Mouse (Mus musculus) hindbrain, postnatal 0 days (tissue): Measurements from ENCODE around the gene Fam92b. TPM values are rescaled to one million over a fixed set of nuclear protein-coding genes. Genes with fewer than 3 reads are reported as not detected.

Experiments used
- ATAC-seq: fragments of 200-750 bp; cut with Nextera tagmentation; 2 replicates; pipeline ENCODE4 v1.8.0; 2017; ENCODE audit warnings: mild to moderate bottlenecking, moderate TSS enrichment, moderate library complexity
- DNase-seq: peaks from one replicate; pipeline ENCODE4 v3.0.0-alpha.2; 2015; ENCODE audit warnings: low spot score
- H3K27ac ChIP-seq: fragments of 300-500 bp; sonication (generic); 2 replicates; pipeline ENCODE4 v1.5.1; 2014; ENCODE audit warnings: mild to moderate bottlenecking
- H3K27me3 ChIP-seq: fragments of 300-500 bp; sonication (generic); 2 replicates; pipeline ENCODE4 v1.6.1; 2014; ENCODE audit warnings: low read length, mixed read lengths; ENCODE audit not compliant: insufficient read depth
- H3K36me3 ChIP-seq: fragments of 300-500 bp; sonication (generic); 2 replicates; pipeline ENCODE4 v1.6.1; 2014; ENCODE audit warnings: low read length, mixed read lengths; ENCODE audit not compliant: insufficient read depth
- H3K4me1 ChIP-seq: fragments of 300-500 bp; sonication (generic); 2 replicates; pipeline ENCODE4 v1.6.1; 2014; ENCODE audit warnings: antibody characterized with exemption, low read length, mixed read lengths; ENCODE audit not compliant: insufficient read depth
- H3K4me2 ChIP-seq: fragments of 300-500 bp; sonication (generic); 2 replicates; pipeline ENCODE4 v1.6.1; 2014; ENCODE audit warnings: low read depth, mild to moderate bottlenecking, low read length, moderate library complexity, mixed read lengths
- H3K4me3 ChIP-seq: fragments of 300-500 bp; sonication (generic); 2 replicates; pipeline ENCODE4 v1.5.1; 2014; ENCODE audit warnings: low read length
- H3K9ac ChIP-seq: fragments of 300-500 bp; sonication (generic); replicated peaks from 2 replicates; pipeline ENCODE4 v1.6.1; 2014; ENCODE audit warnings: mild to moderate bottlenecking, low read length, moderate library complexity, mixed read lengths
- H3K9me3 ChIP-seq: fragments of 300-500 bp; sonication (generic); 2 replicates; pipeline ENCODE4 v1.6.1; 2016; ENCODE audit warnings: low read length, mixed read lengths
- CTCF ChIP-seq: IDR thresholded peaks from 2 replicates; pipeline ENCODE4 v1.5.1; 2016; ENCODE audit warnings: antibody characterized with exemption, control low read depth, low read depth
- WGBS: fragments of 180-500 bp; shearing (Covaris S2); extraction: QIAGEN DNeasy Blood & Tissue Kit; methylation state at CpG from one replicate; pipeline ENCODE4 v1.1.7; 2014; 5-methylcytosine and 5-hydroxymethylcytosine counted together
- polyA plus RNA-seq: library from polyadenylated mRNA; unstranded; fragments of >200 nt; fragmentation: Nextera tagmentation; extraction: Ambion mirVana; gene quantifications from 2 replicates; pipeline ENCODE4 v1.2.1, GENCODE M21; 2015
- total RNA-seq: library from RNA; depleted of rRNA; stranded (reverse); fragments of >200 nt; gene quantifications from 2 replicates; pipeline ENCODE4 v1.2.3, GENCODE M21; 2014

Fam92b gene
- total and polyA plus RNA-seq, 2 experiments from 2014 or later, result 1.2 to 2.0 TPM

- 0 out of 2 replicates have a peak, but pooled peaks cover 8% of the 10 kb centered on the region for H3K4me1 ChIP-seq
These were observed 46.1 kb downstream of the Fam92b start for GRCm38 (mm10) chr8:120131158-120131557.

GRCm38 (mm10) chr8:120129547-120129946 lies 47.7 kb downstream of the Fam92b start:
- H3K4me2 ChIP-seq, result no peak overlapping the region
- 46% methylated on average over 4 of the region's 4 CpGs for WGBS
- no peak overlapping the region for H3K4me3 ChIP-seq
- peaks cover 5% of the 10 kb centered on the region; the same call in 1 of the 2 replicates for H3K4me1 ChIP-seq
- ATAC-seq, result no peak
- no peak overlapping the region for H3K27ac ChIP-seq
- no peaks in the 10 kb centered on the region for H3K36me3 ChIP-seq
- no peaks in the 10 kb centered on the region for H3K9me3 ChIP-seq
- H3K9ac ChIP-seq, result no peak overlapping the region
- H3K27me3 ChIP-seq, result no peaks in the 10 kb centered on the region
- peak; percentile 33 for DNase-seq
- TF ChIP-seq CTCF, result no peak

More at GRCm38 (mm10) chr8:120131158-120131557, 46.1 kb downstream of the Fam92b start:
- no peak overlapping the region for H3K4me3 ChIP-seq
- no peak overlapping the region for H3K27ac ChIP-seq
- H3K9me3 ChIP-seq, result no peaks in the 10 kb centered on the region
- no peak for DNase-seq
- no peak; the same call in 1 of the 2 replicates for ATAC-seq
- no peak for TF ChIP-seq CTCF
- no peak overlapping the region for H3K9ac ChIP-seq
- no peaks in the 10 kb centered on the region for H3K27me3 ChIP-seq
- WGBS, result 84% methylated on average over 8 of the region's 8 CpGs
- H3K36me3 ChIP-seq, result no peaks in the 10 kb centered on the region
- no peak overlapping the region for H3K4me2 ChIP-seq

- DNase-seq (no peak), ATAC-seq (no peak)
- Histone ChIP-seq H3K27me3 (no peaks in the 10 kb centered on the region), H3K4me3 (no peak overlapping the region), H3K9ac (no peak overlapping the region; the same call in 1 of the 2 replicates), H3K27ac (0 out of 2 replicates have a peak overlapping the region, but pooled peaks have one; percentile 11), H3K9me3 (no peaks in the 10 kb centered on the region), H3K4me1 (peaks cover 11% of the 10 kb centered on the region; the same call in 1 of the 2 replicates), H3K4me2 (no peak overlapping the region), H3K36me3 (no peaks in the 10 kb centered on the region)
- TF ChIP-seq CTCF, result no peak
- WGBS, result 25% methylated on average over 14 of the region's 14 CpGs
These were observed 50.7 kb downstream of the Fam92b start for GRCm38 (mm10) chr8:120126357-120127161.

GRCm38 (mm10) chr8:120124836-120125389 lies 52.4 kb downstream of the Fam92b start:
- H3K4me1 ChIP-seq, result peaks cover 11% of the 10 kb centered on the region; the same call in 1 of the 2 replicates
- DNase-seq, result peak; percentile 72
- 34% methylated on average over 7 of the region's 7 CpGs for WGBS
- no peaks in the 10 kb centered on the region for H3K9me3 ChIP-seq
- H3K36me3 ChIP-seq, result no peaks in the 10 kb centered on the region
- no peaks in the 10 kb centered on the region for H3K27me3 ChIP-seq
- peak; percentile 89 for ATAC-seq
- no peak overlapping the region for H3K9ac ChIP-seq
- no peak overlapping the region for H3K4me3 ChIP-seq
- H3K4me2 ChIP-seq, result no peak overlapping the region
- no peak for TF ChIP-seq CTCF
- peak overlapping the region; percentile 33; the same call in 1 of the 2 replicates for H3K27ac ChIP-seq

GRCm38 (mm10) chr8:120124261-120124660 lies 53.0 kb downstream of the Fam92b start:
- WGBS, result 55% methylated on average over 6 of the region's 6 CpGs

GRCm38 (mm10) chr8:120120951-120121350 lies 56.3 kb downstream of the Fam92b start:
- Histone ChIP-seq H3K9me3 (no peaks in the 10 kb centered on the region), H3K4me2 (no peak overlapping the region), H3K9ac (no peak overlapping the region), H3K27me3 (no peaks in the 10 kb centered on the region), H3K4me3 (no peak overlapping the region), H3K36me3 (no peaks in the 10 kb centered on the region), H3K4me1 (peaks cover 6% of the 10 kb centered on the region; the same call in 1 of the 2 replicates), H3K27ac (no peak overlapping the region)
- ATAC-seq (no peak), DNase-seq (no peak)
- WGBS, result 71% methylated on average over 5 of the region's 5 CpGs
- TF ChIP-seq CTCF, result no peak

More at GRCm38 (mm10) chr8:120124261-120124660, 53.0 kb downstream of the Fam92b start:
- DNase-seq (no peak), ATAC-seq (no peak)
- Histone ChIP-seq H3K27me3 (no peaks in the 10 kb centered on the region), H3K9ac (no peak overlapping the region), H3K4me2 (no peak overlapping the region), H3K27ac (peak overlapping the region; percentile 33; the same call in 1 of the 2 replicates), H3K9me3 (no peaks in the 10 kb centered on the region), H3K4me1 (peaks cover 11% of the 10 kb centered on the region; the same call in 1 of the 2 replicates), H3K4me3 (no peak overlapping the region), H3K36me3 (no peaks in the 10 kb centered on the region)
- TF ChIP-seq CTCF, result no peak
